Mouse (Mus musculus) activated CD4-positive, CD25-positive, alpha-beta regulatory T cell (primary cell): ENCODE results near the gene Cdc42se2. TPM values are rescaled to one million over a fixed set of nuclear protein-coding genes. Genes with fewer than 3 reads are reported as not detected.

Experiments
- polyA plus RNA-seq, 2 experiments: library from polyadenylated mRNA; unstranded; fragments of 100-300 nt; shearing (Covaris generic); gene quantifications; one replicate each; pipeline ENCODE4 v1.2.1; 2017

Cdc42se2 gene
- polyA plus RNA-seq = 100 to 1,000 TPM; 301 to 427 TPM

DNA sequence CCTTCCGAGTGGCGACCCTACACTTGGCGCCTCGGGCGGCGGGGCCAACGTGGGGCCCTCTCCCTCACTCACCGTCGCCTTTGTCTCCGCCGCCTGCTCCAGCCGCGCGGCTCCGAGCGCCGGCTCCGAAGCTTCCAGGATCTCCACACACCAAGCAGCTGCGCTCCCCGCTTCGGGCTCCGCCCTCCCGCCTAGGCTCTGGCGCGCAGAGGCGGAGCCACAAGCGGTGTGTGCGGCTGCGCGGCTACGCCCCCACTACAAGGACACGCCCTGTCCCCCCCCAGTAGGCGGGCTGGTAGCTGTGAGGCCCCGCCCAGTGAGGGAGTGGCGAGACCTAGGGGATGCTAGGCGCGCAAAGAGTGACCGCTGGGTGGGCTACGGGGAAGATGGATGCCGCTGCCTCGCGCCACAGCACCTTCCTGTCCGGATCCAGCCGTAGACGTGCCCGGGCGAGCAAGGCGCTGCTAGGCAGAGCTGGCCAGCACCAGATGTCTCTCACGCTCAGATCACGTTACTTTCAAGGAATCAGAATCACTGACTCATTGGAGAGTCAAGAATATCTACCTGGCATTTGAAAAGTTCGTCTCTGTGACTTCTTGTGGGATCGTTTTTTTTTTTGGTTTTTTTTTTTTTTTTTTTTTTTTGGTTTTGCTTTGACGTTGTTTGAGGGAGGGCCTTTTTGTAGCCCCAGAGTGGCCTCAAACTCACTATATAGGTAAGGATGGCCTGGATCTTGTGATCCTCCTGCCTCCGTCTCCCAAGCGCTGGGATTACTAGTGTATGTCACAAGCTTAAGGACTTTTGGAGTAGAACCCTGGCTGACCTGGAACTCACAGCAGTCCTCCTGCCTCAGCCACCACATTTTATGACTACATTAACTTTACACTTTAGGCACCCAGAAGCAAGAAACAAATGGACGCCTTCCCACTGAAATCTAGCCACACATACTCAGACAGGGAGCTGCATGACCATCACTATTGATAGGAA lies at the start of gene Cdc42se2:
TSS of gene Cdc42se2 (minus strand) at position 188 of the 987 bp plus-strand sequence.

Other genes starting within 250 kb of the Cdc42se2 start
- gene Lyrm7, start 73.2 kb upstream of the Cdc42se2 start, polyA plus RNA-seq = 10 to 100 TPM in 1 of 2 experiments, 1 to 10 TPM in 1; 2.5 to 10.3 TPM
- gene Hint1, start 78.7 kb upstream of the Cdc42se2 start, polyA plus RNA-seq = 100 to 1,000 TPM; 374 to 388 TPM
- gene Gpx3, start 114.8 kb upstream of the Cdc42se2 start, polyA plus RNA-seq = 1 to 10 TPM; 1.3 to 1.4 TPM
- 100 to 1,000 TPM in 1 of 2 experiments, 10 to 100 TPM in 1; 82.9 to 136 TPM for gene Tnip1, start 175.2 kb upstream of the Cdc42se2 start, polyA plus RNA-seq
- 100 to 1,000 TPM; 555 to 738 TPM for gene Anxa6, start 245.8 kb upstream of the Cdc42se2 start, polyA plus RNA-seq